In genomic region chr12:29702626-29703025, GRCm38 (mm10) we compare ENCODE assay signal across 10 mouse cellular contexts.
DNase-seq lines count a peak whose midpoint lies in the region; ATAC-seq lines count a peak whose summit lies in the region.
"Had no signal": no experiment of that assay in that cellular context is flagged by ENCODE, and none has a peak within 500 bp of the region (broad histone marks: within the 10 kb centered on the region; RNA-seq: fewer than 3 reads in every experiment).

No protein-coding gene starts in this region.

- peak overlapping the region; percentile 75 for H3K27ac ChIP-seq in forebrain, embryonic 12.5 days
- H3K27ac ChIP-seq in lung, embryonic 16.5 days (ENCODE audit: low read length): no peak overlapping the region
- H3K27ac ChIP-seq: embryonic facial prominence, embryonic 15.5 days had no signal

- intact Hi-C loops in heart, postnatal 25 days (cut with DNase I): no loop called here

- WGBS in forebrain, embryonic 12.5 days: 27% methylated on average over 4 of the region's 4 CpGs
- 20% methylated on average over 4 of the region's 4 CpGs for WGBS in lung, embryonic 16.5 days

- ATAC-seq in forebrain, embryonic 12.5 days (ENCODE audit: low FRiP score): peak; percentile 25; the same call in 1 of the 2 replicates
- ATAC-seq in lung, embryonic 16.5 days (ENCODE audit: low read depth): peak; percentile 79
- ATAC-seq in megakaryocyte-erythroid progenitor cell, adult 5-6 weeks (replicated peaks; ENCODE audit: low FRiP score, low TSS enrichment, poor library complexity, severe bottlenecking): no peak

- H3K27me3 ChIP-seq in forebrain, embryonic 12.5 days: peaks cover 17% of the 10 kb centered on the region; the same call in 1 of the 2 replicates
- no peaks in the 10 kb centered on the region for H3K27me3 ChIP-seq in lung, embryonic 16.5 days (ENCODE audit: control insufficient read depth, insufficient read depth, low read depth, low read length)
- H3K27me3 ChIP-seq: embryonic facial prominence, embryonic 15.5 days had no signal

- peaks cover 59% of the 10 kb centered on the region for H3K4me1 ChIP-seq in forebrain, embryonic 12.5 days
- H3K4me1 ChIP-seq in lung, embryonic 16.5 days (replicated peaks; ENCODE audit: control insufficient read depth, insufficient read depth, low read length): peaks cover 20% of the 10 kb centered on the region

- no peak overlapping the region for H3K9ac ChIP-seq in forebrain, embryonic 12.5 days
- no peak overlapping the region for H3K9ac ChIP-seq in lung, embryonic 16.5 days (ENCODE audit: low read length)
- H3K9ac ChIP-seq: embryonic facial prominence, embryonic 15.5 days had no signal

- H3K36me3 ChIP-seq in forebrain, embryonic 12.5 days (replicated peaks): no peaks in the 10 kb centered on the region
- H3K36me3 ChIP-seq in lung, embryonic 16.5 days (ENCODE audit: control insufficient read depth, insufficient read depth, low read length): no peaks in the 10 kb centered on the region
- H3K36me3 ChIP-seq: embryonic facial prominence, embryonic 15.5 days; G1E had no signal

- H3K9me3 ChIP-seq in forebrain, embryonic 12.5 days: no peaks in the 10 kb centered on the region
- no peaks in the 10 kb centered on the region for H3K9me3 ChIP-seq in lung, embryonic 16.5 days (ENCODE audit: control insufficient read depth, low read length)
- H3K9me3 ChIP-seq: embryonic facial prominence, embryonic 15.5 days had no signal

- no peak overlapping the region for H3K4me3 ChIP-seq in forebrain, embryonic 12.5 days (replicated peaks)
- no peak overlapping the region for H3K4me3 ChIP-seq in lung, embryonic 16.5 days (ENCODE audit: low read length)
- H3K4me3 ChIP-seq: embryonic facial prominence, embryonic 15.5 days had no signal

- no peak overlapping the region; the same call in 1 of the 2 replicates for H3K4me2 ChIP-seq in forebrain, embryonic 12.5 days
- no peak overlapping the region for H3K4me2 ChIP-seq in lung, embryonic 16.5 days (ENCODE audit: low read depth, low read length)
- H3K4me2 ChIP-seq: embryonic facial prominence, embryonic 15.5 days had no signal

- DNase-seq in layer of hippocampus, adult 11-12 months (ENCODE audit: low spot score): peak; percentile 65
- no peak for DNase-seq in layer of hippocampus, adult 9-10 months (ENCODE audit: low spot score)
- peak; percentile 16 for DNase-seq in heart, postnatal 25 days (ENCODE audit: low spot score)
- DNase-seq in right cerebral cortex, postnatal 14 days: peak; percentile 64
- DNase-seq in T-cell, adult 2 months (ENCODE audit: low spot score): no peak

Comparison
In these comparisons a context has a peak if more than half of its experiments do, and no peak if none do; other contexts are left out.
1. DNase-seq: peak in layer of hippocampus, adult 11-12 months (single experiment), heart, postnatal 25 days (single experiment) and right cerebral cortex, postnatal 14 days (single experiment); none in layer of hippocampus, adult 9-10 months (single experiment) and T-cell, adult 2 months (single experiment).